8 mouse cellular contexts compared by ENCODE assay signal in the genomic region with DNA sequence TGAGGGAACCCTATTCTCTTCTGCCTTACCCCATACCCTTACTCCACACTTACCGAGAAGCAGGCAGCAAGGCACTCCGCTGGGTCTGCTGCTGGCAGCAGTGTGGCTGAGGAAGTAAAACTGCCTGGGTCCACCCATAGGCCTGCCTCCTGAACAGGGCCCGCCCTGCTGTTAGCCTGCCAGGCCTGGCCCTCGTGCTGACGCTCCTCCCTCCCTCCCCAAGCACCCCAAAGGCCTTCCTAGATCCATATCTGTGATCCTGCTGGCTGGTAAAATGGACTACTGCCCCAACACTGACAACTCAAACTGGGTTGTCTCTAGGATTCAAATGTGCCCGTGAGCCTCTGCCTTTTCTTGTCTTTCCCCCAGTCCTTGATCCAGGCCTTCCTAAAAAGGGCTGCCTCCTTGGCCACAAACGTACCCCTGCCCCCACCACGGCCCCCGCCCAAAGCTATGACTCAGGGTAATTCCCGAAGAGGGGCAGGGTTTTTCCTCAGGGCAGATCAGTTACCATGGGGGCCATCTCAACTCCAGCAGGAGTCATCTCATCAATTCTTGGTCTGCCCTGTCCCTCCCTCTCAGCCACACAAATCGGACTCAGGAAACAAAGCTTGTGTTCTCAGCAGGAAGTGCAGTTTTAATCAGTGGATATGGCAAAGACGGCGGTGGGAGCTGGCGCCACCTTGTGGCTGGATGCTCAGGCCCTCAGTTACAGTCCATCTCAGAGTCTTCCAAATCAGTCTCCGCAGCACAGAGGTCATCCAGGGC. TPM values are rescaled to one million over a fixed set of nuclear protein-coding genes. Genes with fewer than 3 reads are reported as not detected.
DNase-seq lines count a peak whose midpoint lies in the region; ATAC-seq and TF ChIP-seq lines count a peak whose summit lies in the region.

Gene Trex1 (minus strand): TSS at position 599 of the 768 bp plus-strand sequence.

- H3K36me3 ChIP-seq in hindbrain, postnatal 0 days (ENCODE audit: insufficient read depth, low read length), result peaks cover 42% of the 10 kb centered on the region

- peak within 1 kb of the TSS; percentile 76 for H3K4me3 ChIP-seq in gastrocnemius, adult 2 months
- peak within 1 kb of the TSS; percentile 34 for H3K4me3 ChIP-seq in hindbrain, postnatal 0 days (ENCODE audit: low read length)
- H3K4me3 ChIP-seq in left cerebral cortex, adult 2 months, result peak within 1 kb of the TSS; percentile 35

- intact Hi-C loops in gastrocnemius, adult 2 months (cut with DNase I), result loop anchor here (1.0 to 5.0 kb wide), 2 partner anchors 56 to 122 kb away; partner anchors contain the start of gene Uqcrc1
- intact Hi-C loops in left cerebral cortex, adult 2 months (cut with DNase I), result loop anchor here (1.0 kb wide), 1 partner anchor 56 kb away; no protein-coding TSS in a partner anchor

- peak within 1 kb of the TSS; percentile 55 for H3K4me2 ChIP-seq in hindbrain, postnatal 0 days (ENCODE audit: low read depth, low read length)

- peak within 1 kb of the TSS; percentile 46 for H3K9ac ChIP-seq in hindbrain, postnatal 0 days (replicated peaks; ENCODE audit: low read length)

- H3K9me3 ChIP-seq in hindbrain, postnatal 0 days (ENCODE audit: low read length), result no peaks in the 10 kb centered on the region

- peak; percentile 100 for TF ChIP-seq CTCF in gastrocnemius, adult 2 months (IDR thresholded peaks at IDR 0.05)
- TF ChIP-seq CTCF in hindbrain, postnatal 0 days (IDR thresholded peaks at IDR 0.05; ENCODE audit: low read depth), result peak; percentile 98
- peak; percentile 97 for TF ChIP-seq CTCF in left cerebral cortex, adult 2 months (IDR thresholded peaks at IDR 0.05)

- peak within 1 kb of the TSS; percentile 93 for H3K27ac ChIP-seq in gastrocnemius, adult 2 months
- peak within 1 kb of the TSS; percentile 83 for H3K27ac ChIP-seq in hindbrain, postnatal 0 days
- H3K27ac ChIP-seq in left cerebral cortex, adult 2 months, result peak within 1 kb of the TSS; percentile 87

- no peaks in the 10 kb centered on the region for H3K27me3 ChIP-seq in hindbrain, postnatal 0 days (ENCODE audit: insufficient read depth, low read length)

- H3K4me1 ChIP-seq in hindbrain, postnatal 0 days (ENCODE audit: insufficient read depth, low read length), result peaks cover 16% of the 10 kb centered on the region

- ATAC-seq in hindbrain, postnatal 0 days, result peak; percentile 80
- ATAC-seq in megakaryocyte, adult 5-6 weeks (ENCODE audit: poor library complexity, severe bottlenecking), result peak; percentile 74

- 17% methylated on average over 15 of the region's 15 CpGs for WGBS in hindbrain, postnatal 0 days

- DNase-seq in ZHBTc4 (ENCODE audit: low read depth, low spot score), result peak; percentile 93
- DNase-seq in cerebellum, postnatal 4 days (ENCODE audit: low spot score in 2 of 2), result peak; percentile 79 to 89
- DNase-seq in gastrocnemius, adult 2 months, result peak; percentile 96
- peak; percentile 91 for DNase-seq in hindbrain, postnatal 0 days (ENCODE audit: low spot score)
- peak; percentile 84 to 86 for DNase-seq in left cerebral cortex, adult 2 months (ENCODE audit: extremely low spot score in 1 of 2, low spot score in 2 of 2)
- DNase-seq in right cerebral cortex, postnatal 10 days (ENCODE audit: low spot score in 2 of 2), result peak; percentile 91 to 92
- peak; percentile 85 to 86 for DNase-seq in urinary bladder, postnatal 4 days (ENCODE audit: low spot score in 2 of 2)

RNA-seq across cellular contexts. Expression of gene Trex1, which starts in this region (rescaled TPM):
- total RNA-seq in gastrocnemius, adult 2 months (2021), result 10 to 100 TPM; 13.2 TPM
- total RNA-seq in hindbrain, postnatal 0 days (2014; rRNA removed), result 20.1 and 32.6 TPM in 2 replicates
- polyA plus RNA-seq in hindbrain, postnatal 0 days (2015; fragmentation: Nextera tagmentation; extraction: Ambion mirVana), result 14.3 and 14.4 TPM in 2 replicates
- total RNA-seq in left cerebral cortex, adult 2 months (2021), result 10 to 100 TPM; 11.7 to 15.3 TPM
- 119 and 124 TPM in 2 replicates for total RNA-seq in megakaryocyte, adult 5-6 weeks (2015)
- total RNA-seq in megakaryocyte, adult 5-6 weeks (2017), result 68.7 and 87.5 TPM in 2 replicates

Comparison
In these comparisons a context has a peak if more than half of its experiments do, and no peak if none do; other contexts are left out.
1. Peak in every context shown above with its lines: DNase-seq, ATAC-seq, H3K4me3 ChIP-seq and H3K27ac ChIP-seq.